Mouse (Mus musculus): Measurements from ENCODE around the gene Actc1.

Actc1 gene

DNA sequence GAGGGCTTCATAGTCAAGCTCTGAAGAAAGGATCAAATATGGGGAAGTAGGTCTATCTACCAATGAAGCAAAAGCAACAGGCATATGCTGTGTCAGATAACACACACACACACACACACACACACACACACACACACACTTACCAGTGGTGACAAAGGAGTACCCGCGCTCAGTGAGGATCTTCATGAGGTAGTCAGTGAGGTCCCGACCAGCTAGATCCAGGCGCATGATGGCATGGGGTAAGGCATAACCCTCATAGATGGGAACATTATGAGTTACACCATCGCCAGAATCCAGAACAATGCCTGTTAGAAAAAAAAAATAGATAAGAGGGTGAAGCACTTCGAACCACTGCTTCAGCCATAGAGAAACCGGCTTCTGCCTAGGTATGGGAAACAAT is 4.0 kb downstream of the Actc1 start:
- no peak for DNase-seq

DNA sequence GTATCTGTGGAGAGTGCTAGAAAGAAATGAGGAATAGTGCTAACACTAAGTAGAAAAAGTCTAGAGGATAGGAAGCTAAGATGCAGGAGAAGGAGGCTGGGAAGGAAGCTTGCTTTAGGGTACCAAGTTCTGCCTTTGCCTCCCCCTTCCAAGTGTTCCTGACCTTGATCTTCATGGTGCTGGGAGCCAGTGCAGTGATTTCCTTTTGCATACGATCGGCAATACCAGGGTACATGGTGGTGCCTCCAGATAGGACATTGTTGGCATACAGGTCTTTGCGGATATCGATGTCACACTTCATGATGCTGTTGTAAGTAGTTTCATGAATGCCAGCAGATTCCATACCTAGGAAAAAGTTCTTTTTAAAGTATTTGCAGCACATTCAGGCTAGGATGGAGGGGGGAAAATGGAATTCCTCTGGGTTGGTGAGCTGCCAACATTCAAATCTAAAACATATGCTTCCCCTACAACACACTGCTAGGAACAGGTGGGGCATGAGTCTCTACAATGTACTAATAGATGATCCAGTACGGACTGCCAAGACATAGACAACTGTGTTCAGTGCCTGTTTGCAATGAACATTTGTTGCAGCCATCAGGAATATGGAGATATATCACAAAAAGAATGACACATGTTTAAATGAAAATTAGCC is 5.3 kb downstream of the Actc1 start:
- DNase-seq = no peak

DNA sequence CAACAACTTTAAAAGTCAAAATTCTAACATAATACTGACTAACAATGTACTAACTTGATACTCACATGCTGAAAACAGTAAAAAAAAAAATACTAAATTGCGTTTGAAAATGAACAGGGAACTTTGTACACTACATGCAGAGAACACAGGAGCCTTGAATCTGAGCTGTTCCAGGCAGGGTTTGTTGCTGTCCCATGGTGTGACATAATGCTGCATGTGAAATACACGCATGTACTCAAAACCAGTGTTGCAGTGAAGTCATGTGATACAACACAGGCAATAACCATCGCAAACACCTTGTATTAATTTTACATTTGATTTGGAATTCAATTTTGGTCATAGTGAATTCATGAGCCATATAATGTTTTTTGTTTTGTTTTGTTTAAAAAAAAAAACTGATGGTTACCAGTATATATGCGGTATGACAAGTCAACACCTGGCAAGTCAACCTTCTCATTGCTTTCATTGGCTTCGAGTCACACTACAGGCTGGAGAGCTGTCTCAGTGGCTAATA is 7.1 kb downstream of the Actc1 start:
- no peak for DNase-seq

DNA sequence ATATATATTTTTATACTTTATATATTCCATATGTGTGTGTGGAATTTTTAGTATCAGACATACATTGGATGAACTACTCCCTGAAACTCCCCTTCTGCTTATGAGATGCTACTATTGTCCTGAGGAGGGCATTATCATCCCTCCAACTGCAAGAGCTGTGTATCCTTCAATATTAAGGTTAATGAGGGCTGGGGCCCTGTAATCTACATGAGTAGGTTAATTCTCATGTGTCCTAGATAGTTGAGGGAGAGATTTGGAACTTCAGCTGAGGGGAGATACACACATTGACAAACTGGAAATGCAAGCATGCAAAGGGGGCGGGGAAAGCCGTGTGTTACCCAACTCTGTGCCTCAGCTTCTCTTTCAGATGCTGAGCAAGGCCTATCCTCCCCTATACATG is 15.4 kb downstream of the Actc1 start:
- no peak for DNase-seq

DNA sequence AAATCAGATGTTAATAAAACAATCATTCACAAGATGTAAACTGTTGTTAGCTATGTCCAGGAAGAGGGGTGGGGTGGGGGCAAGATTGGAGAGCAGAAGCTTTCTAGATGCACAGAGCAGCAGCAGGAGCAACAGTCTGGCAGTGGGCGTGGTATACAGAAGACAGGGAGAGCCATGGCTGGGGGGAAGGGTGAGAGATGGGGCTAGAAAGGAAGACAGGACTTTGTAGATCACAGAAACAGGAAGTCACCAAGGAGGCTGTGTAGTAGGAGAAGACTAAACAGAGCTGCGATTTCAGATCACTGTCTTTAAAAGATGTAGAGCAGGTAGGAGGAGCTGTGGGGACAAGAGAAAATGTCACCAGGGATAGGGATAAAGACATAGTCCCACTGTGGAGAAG is 21.1 kb downstream of the Actc1 start:
- DNase-seq = no peak

DNA sequence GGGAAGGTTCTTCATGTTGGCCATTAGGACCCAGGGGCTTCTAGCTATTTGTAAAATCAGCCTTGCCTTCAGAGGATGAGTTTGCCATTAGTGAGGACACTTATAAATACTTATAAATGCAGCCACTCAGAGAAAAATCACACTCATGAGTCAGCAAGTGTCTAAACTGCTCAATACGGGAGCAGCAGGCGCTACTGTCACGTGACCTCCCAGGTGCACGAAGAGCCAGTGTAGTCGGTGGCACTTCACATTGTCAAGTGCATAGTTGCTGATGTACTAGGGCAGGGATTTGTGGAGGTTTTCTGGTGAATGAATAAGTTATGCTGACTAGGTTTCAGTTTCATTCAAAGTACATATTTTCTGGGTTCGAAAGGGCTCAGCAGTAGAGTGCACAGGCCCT is 30.0 kb downstream of the Actc1 start:
- no peak for DNase-seq

DNA sequence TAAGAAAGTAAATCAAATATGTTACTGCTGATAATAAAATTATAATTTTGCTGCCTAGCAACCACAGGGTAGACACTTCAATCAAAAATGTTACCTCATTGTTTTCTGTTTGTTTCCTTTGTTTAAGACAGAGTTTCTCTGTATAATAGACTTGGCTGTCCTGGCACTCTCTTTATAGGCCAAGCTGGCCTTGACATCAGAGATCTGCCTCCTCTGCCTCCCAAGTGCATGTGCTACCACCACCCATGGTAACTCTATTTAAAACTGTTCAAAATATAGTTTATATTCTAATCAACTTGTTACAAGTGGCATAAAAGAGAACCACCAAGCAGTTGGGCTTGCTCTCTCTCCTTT is 33.2 kb downstream of the Actc1 start:
- DNase-seq = no peak

DNA sequence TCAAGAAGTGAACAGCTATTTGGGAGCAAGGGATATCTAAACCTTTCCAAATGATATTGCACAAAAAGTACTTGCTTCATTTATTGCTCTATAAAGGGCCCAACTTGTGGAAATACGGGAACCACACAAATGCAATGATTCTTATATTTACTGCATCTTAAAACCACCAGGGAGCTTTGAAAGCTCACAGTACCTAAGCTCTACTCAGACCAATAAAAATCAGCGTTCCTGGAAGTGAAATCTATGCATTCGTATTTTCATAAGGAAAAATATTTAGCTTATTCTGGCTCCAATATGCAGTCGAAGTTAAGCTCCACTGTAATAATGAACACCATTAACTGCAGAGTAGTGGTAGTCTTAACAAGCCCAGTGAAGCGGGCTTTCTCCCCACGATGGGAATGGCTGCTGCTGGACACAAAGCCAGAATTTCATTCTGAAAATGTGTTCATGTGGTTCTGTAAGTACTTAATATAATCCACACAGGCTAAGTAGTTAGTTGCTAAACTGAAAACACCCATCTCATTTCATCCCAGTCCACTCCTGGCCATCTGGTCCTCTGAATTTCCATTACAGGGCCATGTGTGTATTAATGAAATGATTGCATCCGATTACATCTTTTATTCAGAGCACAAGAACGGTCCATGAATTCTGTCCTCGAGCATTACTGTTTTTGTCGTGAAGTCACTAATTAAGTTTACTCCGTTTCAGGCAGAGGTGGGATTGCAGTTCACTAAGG is 33.7 kb downstream of the Actc1 start:
- no peak for DNase-seq

DNA sequence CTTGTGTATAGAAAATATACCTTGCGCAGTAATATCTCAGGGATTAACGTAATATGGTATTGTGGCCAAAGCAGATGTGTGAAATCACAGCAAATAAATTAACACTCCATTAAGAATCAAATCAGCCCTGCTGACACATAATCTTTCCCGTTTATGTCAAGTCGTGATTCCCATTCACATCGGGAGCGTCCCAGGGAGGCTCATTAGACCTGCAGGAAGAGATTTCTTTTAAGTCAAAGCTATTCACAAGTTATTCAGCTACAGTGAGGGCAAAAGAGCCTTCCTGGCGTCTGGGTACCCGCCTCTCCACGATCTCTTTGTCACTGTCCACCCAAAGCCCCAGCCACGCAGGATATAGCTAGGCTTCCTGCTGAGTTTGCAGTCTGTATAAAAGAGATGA is 35.2 kb downstream of the Actc1 start:
- no peak for DNase-seq

DNA sequence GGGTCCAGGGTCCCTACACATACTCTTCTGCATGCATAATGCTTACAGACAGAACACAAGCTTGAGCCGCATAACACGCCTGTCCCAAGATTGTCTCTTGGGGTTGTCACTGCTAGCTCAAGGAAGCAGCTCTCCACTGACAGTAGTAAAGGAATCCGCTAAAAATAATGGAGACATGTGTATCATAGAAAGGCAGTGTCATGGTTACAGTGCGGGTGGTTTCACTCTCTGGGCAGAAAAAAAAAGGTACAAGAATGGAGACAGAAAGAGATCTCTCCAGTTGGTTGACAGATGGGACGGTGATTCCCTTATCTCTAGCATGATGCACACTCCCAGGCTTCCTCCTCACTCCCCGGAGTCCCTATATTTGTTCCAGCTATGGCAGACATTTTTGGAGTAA is 38.5 kb downstream of the Actc1 start:
- DNase-seq = no peak

DNA sequence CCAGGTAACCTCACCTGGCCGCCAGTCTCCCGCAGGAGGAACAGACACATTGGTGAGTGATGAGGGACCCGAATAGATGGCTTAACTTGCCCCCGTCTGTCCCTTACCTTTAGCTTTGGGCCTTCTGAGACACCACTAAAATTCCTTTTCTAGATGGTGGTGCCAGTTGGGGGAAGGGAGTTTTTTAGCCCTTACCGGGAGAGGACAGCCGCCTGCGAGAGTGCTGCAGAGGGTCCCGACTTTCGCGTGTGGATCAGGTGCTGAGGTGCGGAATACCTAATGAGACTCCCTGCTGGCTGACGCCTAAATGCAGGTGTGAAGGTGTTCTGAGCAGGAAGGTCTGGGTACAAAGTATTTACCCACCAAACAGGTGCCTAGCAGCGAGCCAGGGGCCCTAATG is 39.5 kb downstream of the Actc1 start:
- DNase-seq = no peak

DNA sequence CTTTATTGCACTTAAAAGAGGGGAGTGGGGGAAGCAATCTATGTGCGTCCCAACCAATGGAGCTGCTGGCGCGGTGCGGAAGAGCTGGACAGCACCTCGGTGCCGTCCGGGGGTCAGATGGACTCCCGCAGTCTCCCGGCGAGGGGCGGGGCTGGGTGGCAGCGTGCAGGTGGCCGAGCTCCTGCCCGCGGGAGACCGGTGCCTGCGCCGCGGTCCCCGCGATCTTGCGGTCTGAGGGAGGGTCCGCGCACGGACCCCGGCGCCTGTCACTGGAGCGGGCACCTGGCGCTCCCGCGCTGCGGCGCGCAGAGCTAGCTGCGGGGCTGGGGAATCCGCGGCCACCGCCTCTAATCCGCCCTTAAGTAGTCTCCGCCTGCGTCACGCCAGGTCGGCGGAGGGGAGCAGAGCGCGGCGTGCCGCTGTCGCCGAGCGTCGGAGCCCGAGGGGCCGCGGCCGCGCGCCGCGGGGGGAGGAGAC is 40.0 kb downstream of the Actc1 start, which contains the start of gene Gjd2:
TSS of gene Gjd2 (minus strand) at position 325 of the 477 bp plus-strand sequence.
- DNase-seq = peak; percentile 47

DNA sequence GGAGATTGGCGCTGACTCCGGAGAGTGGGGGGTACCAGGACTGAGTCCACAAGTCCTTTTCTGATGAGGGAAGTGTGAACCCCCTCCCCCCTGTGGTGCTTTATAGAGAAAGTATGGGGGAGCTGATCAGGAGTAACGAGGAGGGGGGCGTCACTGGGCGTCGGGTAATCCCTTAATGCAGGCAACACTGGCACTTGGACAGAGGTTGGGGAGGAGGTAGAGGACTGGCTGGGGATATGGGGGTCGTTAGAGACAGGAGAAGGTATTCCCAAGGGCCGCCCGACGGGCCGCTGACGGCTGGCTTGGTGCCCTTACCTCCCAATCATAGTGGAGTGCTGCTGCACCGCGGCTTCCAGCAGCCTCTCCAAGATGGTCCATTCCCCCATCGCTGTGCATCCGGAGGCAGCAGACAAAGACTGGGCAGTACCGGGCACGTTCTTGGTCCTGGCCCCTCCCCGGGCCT is 40.6 kb downstream of the Actc1 start:
- peak; percentile 27 for DNase-seq

DNA sequence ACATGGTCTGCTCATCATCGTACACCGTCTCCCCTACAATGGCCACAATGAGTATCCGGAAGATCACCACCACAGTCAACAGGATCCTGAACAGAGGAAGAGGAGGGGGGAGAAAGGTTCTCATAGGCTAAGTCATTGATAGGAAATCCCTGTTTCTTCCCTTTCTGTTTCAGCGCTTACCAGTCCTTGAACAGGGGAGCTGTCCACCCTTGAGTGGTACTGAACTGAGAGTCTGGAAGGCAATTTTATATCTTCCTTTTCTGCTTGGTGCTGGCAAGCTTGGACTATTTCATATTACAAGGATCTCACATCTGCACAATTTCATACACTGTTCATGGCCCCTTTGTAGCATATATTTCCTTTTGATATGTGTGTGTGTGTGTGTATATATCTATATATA is 41.5 kb downstream of the Actc1 start:
- DNase-seq = peak; percentile 78

DNA sequence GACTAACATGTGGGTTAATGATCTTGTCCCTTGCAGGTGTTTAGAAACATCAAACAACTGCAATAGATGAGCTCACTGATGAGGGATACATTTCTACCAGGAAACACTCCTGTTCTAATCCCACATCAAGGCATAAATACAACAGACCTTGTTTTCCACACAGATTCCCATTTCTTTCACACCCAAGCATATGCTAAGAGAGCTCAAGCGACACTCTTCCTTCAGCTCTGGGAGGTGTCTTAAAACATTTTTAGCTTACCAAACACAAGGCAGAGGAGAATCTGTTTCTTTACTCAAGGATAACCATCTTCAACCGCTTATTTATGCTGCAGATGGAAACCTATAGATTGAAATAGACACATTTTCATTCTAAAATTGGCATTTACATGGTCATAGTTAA is 45.0 kb downstream of the Actc1 start:
- DNase-seq = no peak

DNA sequence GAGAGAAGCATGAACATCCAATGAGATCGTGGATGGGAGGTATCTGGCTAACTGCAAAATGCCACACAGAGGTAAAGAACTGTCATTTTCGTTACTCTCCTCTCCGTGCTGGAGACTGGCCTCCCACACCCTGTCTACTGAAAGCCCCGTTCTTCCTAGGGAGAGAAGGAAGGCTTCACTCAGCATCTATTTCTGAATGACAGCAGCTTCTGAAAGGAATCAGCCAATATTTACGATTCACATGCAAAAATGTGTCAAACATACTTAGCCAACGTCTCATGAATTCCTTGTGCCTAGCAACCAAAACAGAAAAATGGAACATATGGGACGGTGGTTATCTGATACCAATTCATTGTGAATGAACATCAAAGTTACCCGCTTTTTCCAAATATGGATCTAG is 55.9 kb downstream of the Actc1 start:
- DNase-seq = no peak

Measured in embryo, embryonic 11 days (tissue).